Mouse (Mus musculus) C2C12 (cell line): ENCODE results near the gene Acan. TPM values are rescaled to one million over a fixed set of nuclear protein-coding genes. Genes with fewer than 3 reads are reported as not detected.

Experiments
- H3K27me3 ChIP-seq: one replicate; pipeline ENCODE4 v1.6.1; 2011; ENCODE audit not compliant: control insufficient read depth, insufficient read depth, insufficient read length
- H3K36me3 ChIP-seq: one replicate; pipeline ENCODE4 v1.6.1; 2011; ENCODE audit not compliant: control insufficient read depth, insufficient read depth
- H3K4me3 ChIP-seq: one replicate; pipeline ENCODE4 v1.5.1; 2011; ENCODE audit warnings: mild to moderate bottlenecking, control low read depth; ENCODE audit not compliant: poor library complexity, insufficient read depth, severe bottlenecking
- H3K79me2 ChIP-seq: one replicate; pipeline ENCODE4 v1.6.1; 2011; ENCODE audit not compliant: control insufficient read depth, insufficient read depth
- H3K79me3 ChIP-seq: one replicate; pipeline ENCODE4 v1.6.1; 2011; ENCODE audit warnings: low read depth, control low read depth
- H3ac ChIP-seq: one replicate; pipeline ENCODE3; 2011; ENCODE audit warnings: low read depth; ENCODE audit not compliant: control insufficient read depth, insufficient read length
- CEBPB ChIP-seq: IDR thresholded peaks from one replicate; pipeline ENCODE4 v1.6.1; 2011; ENCODE audit warnings: low read depth, mild to moderate bottlenecking, control low read depth, moderate library complexity
- CTCF ChIP-seq: IDR thresholded peaks from one replicate; pipeline ENCODE4 v1.5.1; 2011; ENCODE audit not compliant: control insufficient read depth, insufficient read depth, insufficient read length
- FOSL1 ChIP-seq: IDR thresholded peaks from one replicate; pipeline ENCODE4 v1.8.0; 2011; ENCODE audit warnings: mild to moderate bottlenecking, low read length; ENCODE audit not compliant: poor library complexity, insufficient read depth, severe bottlenecking
- MAX ChIP-seq: IDR thresholded peaks from one replicate; pipeline ENCODE4 v1.6.1; 2011; ENCODE audit warnings: mild to moderate bottlenecking, control low read depth
- MYOD1 ChIP-seq: IDR thresholded peaks from one replicate; pipeline ENCODE4 v1.6.1; 2011; ENCODE audit warnings: low read depth; ENCODE audit not compliant: control insufficient read depth, insufficient read length
- MYOG ChIP-seq: IDR thresholded peaks from one replicate; pipeline ENCODE4 v1.6.1; 2011; ENCODE audit not compliant: control insufficient read depth, insufficient read length; ENCODE audit errors: extremely low read depth
- USF1 ChIP-seq: IDR thresholded peaks from one replicate; pipeline ENCODE4 v1.6.1; 2011; ENCODE audit warnings: low read depth, mild to moderate bottlenecking, control low read depth, moderate library complexity
- polyA plus RNA-seq: library from polyadenylated mRNA; unstranded; fragments of >200 nt; fragmentation: generic; extraction: Trizol; gene quantifications from one replicate; pipeline ENCODE4 v1.2.1, GENCODE M21; 2012; ENCODE audit warnings: missing spikeins

Gene Acan
- polyA plus RNA-seq, 1 experiment, result 0.01 TPM

DNA sequence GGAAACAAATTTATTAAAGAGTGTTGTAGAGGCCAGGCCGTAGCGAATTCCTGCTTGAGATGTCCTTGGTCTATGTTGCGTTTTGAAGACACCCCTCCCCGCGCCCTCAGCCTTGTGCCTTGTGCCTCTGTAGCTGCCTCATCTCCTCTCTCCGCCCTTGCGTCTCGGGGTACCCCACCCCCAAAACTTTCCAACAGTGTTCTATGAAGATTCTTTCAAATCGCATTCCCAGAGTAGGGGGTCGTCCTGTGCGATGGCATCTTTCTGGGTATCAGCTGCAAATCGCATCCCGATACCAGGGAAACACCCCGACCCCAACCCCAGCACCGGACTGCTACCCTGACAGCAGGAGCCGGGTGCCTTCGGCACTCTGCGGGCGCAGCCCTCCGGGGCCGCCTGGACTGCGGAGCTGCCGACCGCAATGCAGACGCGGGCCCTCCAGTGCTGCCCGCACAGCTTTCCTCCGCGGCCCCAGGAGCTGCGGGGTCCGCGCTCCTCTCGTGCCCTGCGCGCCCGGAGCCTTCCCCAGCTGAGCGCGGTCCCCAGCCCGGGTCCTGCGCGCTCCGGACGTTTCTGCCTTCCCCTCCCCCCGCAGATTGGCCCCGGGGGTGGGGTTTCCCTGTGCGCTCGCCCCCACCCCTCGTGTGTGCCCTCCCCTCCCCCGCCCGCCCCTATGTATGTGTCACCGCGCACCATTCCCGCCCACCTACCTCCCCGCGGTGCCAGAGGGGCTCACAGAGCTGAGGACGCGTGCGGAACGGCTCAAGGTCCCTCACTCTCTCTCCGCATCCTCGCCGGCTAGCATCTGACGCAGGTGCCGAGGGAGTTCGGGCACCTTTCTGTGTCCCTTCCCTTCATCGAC is 531 bp upstream of the Acan start:
- no peaks in the 10 kb centered on the region for H3K36me3 ChIP-seq
- H3K27me3 ChIP-seq, result peaks cover 66% of the 10 kb centered on the region
- no peaks in the 10 kb centered on the region for H3K79me2 ChIP-seq
- H3ac ChIP-seq, result no peak overlapping the region
- H3K79me3 ChIP-seq, result no peaks in the 10 kb centered on the region
- no peak overlapping the region for H3K4me3 ChIP-seq
- no peak for TF ChIP-seq MAX
- TF ChIP-seq MYOG, result no peak

DNA sequence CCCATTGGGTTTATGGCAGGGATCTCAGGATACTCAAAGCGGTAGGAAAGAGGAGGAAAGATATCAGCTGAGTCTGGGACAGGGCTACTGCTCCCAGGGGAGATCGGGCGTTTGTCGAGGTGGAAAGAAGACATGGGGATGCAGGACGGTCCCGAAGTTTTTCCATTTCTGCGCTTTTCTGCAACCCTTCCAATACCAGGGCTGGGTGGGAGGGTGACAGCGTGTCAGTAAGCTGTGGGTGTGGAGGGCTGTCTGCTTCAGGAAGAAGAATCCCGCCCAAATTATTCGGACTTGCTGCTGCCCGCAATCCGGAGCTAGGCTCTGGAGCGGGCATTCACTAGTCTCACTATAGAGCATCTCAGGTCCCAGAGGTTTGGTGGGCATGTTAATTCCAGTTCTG is 828 bp downstream of the Acan start:
- no peak overlapping the region for H3K4me3 ChIP-seq
- H3K27me3 ChIP-seq, result peaks cover 62% of the 10 kb centered on the region
- H3K79me2 ChIP-seq, result no peaks in the 10 kb centered on the region
- no peaks in the 10 kb centered on the region for H3K79me3 ChIP-seq
- no peak overlapping the region for H3ac ChIP-seq
- H3K36me3 ChIP-seq, result no peaks in the 10 kb centered on the region
- no peak for TF ChIP-seq MYOD1
- TF ChIP-seq MAX, result no peak
- TF ChIP-seq CTCF, result no peak
- TF ChIP-seq CEBPB, result no peak
- no peak for TF ChIP-seq USF1
- no peak for TF ChIP-seq FOSL1
- TF ChIP-seq MYOG, result no peak

DNA sequence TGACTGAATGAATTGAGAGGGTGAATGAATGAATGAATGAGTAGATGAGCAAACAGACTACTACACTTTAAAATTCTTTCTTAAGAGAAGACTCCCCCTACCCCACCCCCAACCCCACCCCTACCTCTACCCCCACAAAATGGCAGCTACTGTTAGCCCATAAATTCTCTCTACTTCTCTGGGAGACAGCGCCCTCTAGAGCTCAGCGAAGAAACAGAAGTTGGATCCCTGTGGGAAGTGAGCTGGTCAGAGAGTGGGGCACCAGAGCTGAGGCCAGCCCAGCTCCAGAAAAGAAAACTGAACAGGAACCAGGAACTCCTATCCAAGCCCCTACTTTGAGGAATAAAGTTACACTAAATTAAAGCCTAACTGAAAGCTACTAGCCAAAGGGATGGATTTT is 5.3 kb downstream of the Acan start:
- no peaks in the 10 kb centered on the region for H3K79me2 ChIP-seq
- H3ac ChIP-seq, result no peak overlapping the region
- no peak overlapping the region for H3K4me3 ChIP-seq
- no peaks in the 10 kb centered on the region for H3K36me3 ChIP-seq
- no peaks in the 10 kb centered on the region for H3K79me3 ChIP-seq
- H3K27me3 ChIP-seq, result peaks cover 25% of the 10 kb centered on the region
- TF ChIP-seq FOSL1 (no peak), MAX (no peak), CTCF (no peak), CEBPB (no peak), MYOD1 (no peak), MYOG (no peak), USF1 (no peak)

DNA sequence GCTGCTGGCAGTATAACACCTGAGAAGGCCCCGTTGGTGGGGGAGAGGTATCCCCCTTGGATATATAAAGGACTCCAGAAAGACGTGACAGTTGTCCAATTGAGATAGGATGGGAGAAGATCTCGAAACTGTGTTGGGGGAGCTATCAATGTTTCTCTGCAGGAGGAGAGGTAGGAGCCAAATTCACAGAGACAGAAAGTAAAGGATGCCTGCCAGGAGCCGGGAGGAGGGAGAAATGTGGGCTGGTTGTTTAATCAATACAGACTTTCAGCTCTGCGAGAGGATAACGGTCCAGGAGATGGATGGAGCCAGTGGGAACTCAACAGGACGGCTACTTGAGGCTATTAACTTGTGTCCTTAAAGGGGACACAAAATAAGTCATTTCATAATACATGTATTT is 14.2 kb downstream of the Acan start:
- no peak overlapping the region for H3K4me3 ChIP-seq
- no peaks in the 10 kb centered on the region for H3K79me3 ChIP-seq
- H3K79me2 ChIP-seq, result no peaks in the 10 kb centered on the region
- H3K27me3 ChIP-seq, result peaks cover 57% of the 10 kb centered on the region
- no peak overlapping the region for H3ac ChIP-seq
- no peak for TF ChIP-seq CEBPB
- no peak for TF ChIP-seq CTCF
- TF ChIP-seq MYOD1, result no peak
- TF ChIP-seq MAX, result no peak
- TF ChIP-seq FOSL1, result no peak
- TF ChIP-seq MYOG, result no peak
- no peak for TF ChIP-seq USF1
- no peaks in the 10 kb centered on the region for H3K36me3 ChIP-seq

DNA sequence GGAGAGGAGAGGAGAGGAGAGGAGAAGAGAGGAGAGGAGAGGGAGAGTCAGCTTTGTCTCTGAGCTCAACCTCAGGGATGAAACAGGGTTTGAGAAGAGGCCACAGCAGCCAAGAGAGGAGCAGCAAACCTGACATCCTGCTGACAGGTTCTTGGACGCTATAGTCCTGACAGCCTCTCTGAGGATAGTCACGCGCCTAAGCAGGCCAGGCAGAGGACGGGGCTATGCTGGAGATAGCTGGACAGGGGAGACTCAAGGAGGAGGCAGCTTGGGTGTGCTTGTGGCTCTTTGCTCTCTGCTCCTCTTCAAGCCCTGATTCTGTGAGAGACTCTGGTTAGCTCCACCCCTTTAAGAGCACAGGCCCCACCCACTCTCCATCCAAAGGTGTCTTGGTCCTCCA is 14.9 kb downstream of the Acan start:
- Histone ChIP-seq H3K79me2 (no peaks in the 10 kb centered on the region), H3K27me3 (peaks cover 64% of the 10 kb centered on the region), H3K4me3 (no peak overlapping the region), H3ac (no peak overlapping the region), H3K79me3 (no peaks in the 10 kb centered on the region), H3K36me3 (no peaks in the 10 kb centered on the region)
- no peak for TF ChIP-seq USF1
- no peak for TF ChIP-seq MAX
- no peak for TF ChIP-seq CEBPB
- TF ChIP-seq MYOD1, result no peak

DNA sequence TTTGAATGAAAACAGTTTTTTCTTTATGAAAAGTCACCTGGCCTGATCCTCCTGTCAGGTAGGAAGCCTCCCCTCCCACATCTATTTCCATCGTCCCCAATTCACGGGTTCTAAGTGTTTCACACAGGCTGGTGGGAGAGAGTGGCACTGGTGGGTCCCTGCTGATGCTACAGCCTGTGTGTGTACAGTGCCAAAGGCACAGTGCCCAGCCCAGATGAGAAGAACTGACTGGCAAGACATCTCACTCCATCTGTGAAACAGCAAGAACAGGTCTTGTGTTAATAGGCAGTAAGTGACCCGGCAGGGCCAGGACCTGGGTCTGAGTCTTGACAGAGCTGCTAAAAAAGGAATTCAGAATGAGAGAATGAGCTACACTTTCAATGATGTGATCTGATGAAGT is 25.9 kb downstream of the Acan start:
- peaks cover 37% of the 10 kb centered on the region for H3K27me3 ChIP-seq
- H3K79me3 ChIP-seq, result no peaks in the 10 kb centered on the region
- H3K4me3 ChIP-seq, result no peak overlapping the region
- H3K79me2 ChIP-seq, result no peaks in the 10 kb centered on the region
- no peaks in the 10 kb centered on the region for H3K36me3 ChIP-seq
- TF ChIP-seq FOSL1 (no peak), MAX (no peak), MYOD1 (no peak), CEBPB (no peak)
- H3ac ChIP-seq, result no peak overlapping the region
